Mouse (Mus musculus) limb, embryonic 14.5 days (tissue): ENCODE results near the gene Cdk9. TPM values are rescaled to one million over a fixed set of nuclear protein-coding genes. Genes with fewer than 3 reads are reported as not detected.

ENCODE experiments used
- ATAC-seq: fragments of 200-750 bp; cut with Nextera tagmentation; 2 replicates; pipeline ENCODE4 v1.8.0; 2017; ENCODE audit warnings: low read depth, moderate number of reproducible peaks, moderate TSS enrichment; ENCODE audit not compliant: low FRiP score
- DNase-seq: peaks from one replicate; pipeline ENCODE4 v3.0.0-alpha.2; 2015; ENCODE audit warnings: low spot score
- H3K27ac ChIP-seq: fragments of 300-500 bp; sonication (generic); replicated peaks from 2 replicates; pipeline ENCODE4 v1.5.1; 2014; ENCODE audit warnings: low read depth, mild to moderate bottlenecking, low read length, moderate library complexity, mixed read lengths
- H3K27me3 ChIP-seq: fragments of 300-500 bp; sonication (generic); 2 replicates; pipeline ENCODE4 v1.6.1; 2014; ENCODE audit warnings: low read length, mixed read lengths; ENCODE audit not compliant: control insufficient read depth, insufficient read depth
- H3K36me3 ChIP-seq: fragments of 300-500 bp; sonication (generic); 2 replicates; pipeline ENCODE4 v1.6.1; 2014; ENCODE audit warnings: mild to moderate bottlenecking, low read length, moderate library complexity, mixed read lengths; ENCODE audit not compliant: control insufficient read depth, insufficient read depth
- H3K4me1 ChIP-seq: fragments of 300-500 bp; sonication (generic); 2 replicates; pipeline ENCODE4 v1.6.1; 2014; ENCODE audit warnings: antibody characterized with exemption, low read length, mixed read lengths; ENCODE audit not compliant: control insufficient read depth, insufficient read depth
- H3K4me2 ChIP-seq: fragments of 300-500 bp; sonication (generic); replicated peaks from 2 replicates; pipeline ENCODE4 v1.6.1; 2014; ENCODE audit warnings: low read depth, mild to moderate bottlenecking, low read length, moderate library complexity; ENCODE audit not compliant: severe bottlenecking
- H3K4me3 ChIP-seq: fragments of 300-500 bp; sonication (generic); replicated peaks from 2 replicates; pipeline ENCODE4 v1.5.1; 2014; ENCODE audit warnings: low read length
- H3K9ac ChIP-seq: fragments of 300-500 bp; sonication (generic); 2 replicates; pipeline ENCODE4 v1.6.1; 2014; ENCODE audit warnings: mild to moderate bottlenecking, low read depth, low read length, moderate library complexity; ENCODE audit not compliant: severe bottlenecking
- H3K9me3 ChIP-seq: fragments of 300-500 bp; sonication (generic); 2 replicates; pipeline ENCODE4 v1.6.1; 2016; ENCODE audit warnings: low read length; ENCODE audit not compliant: control insufficient read depth
- POLR2A ChIP-seq: fragments of 200-500 bp; IDR thresholded peaks from 2 replicates; pipeline ENCODE4 v1.8.0; 2012; ENCODE audit warnings: inconsistent platforms, mild to moderate bottlenecking, moderate library complexity, borderline replicate concordance; ENCODE audit not compliant: insufficient read depth, insufficient read length; ENCODE audit errors: extremely low read depth
- WGBS: fragments of 180-500 bp; shearing (Covaris S2); extraction: QIAGEN DNeasy Blood & Tissue Kit; methylation state at CpG from one replicate; pipeline ENCODE4 v1.1.7; 2014; 5-methylcytosine and 5-hydroxymethylcytosine counted together
- polyA plus RNA-seq, 2 experiments: library from polyadenylated mRNA; depleted of rRNA in 1 of 2; stranded (reverse) in 1 of 2; unstranded in 1 of 2; fragments of >200 nt; fragmentation: Nextera tagmentation in 1 of 2; extraction: Ambion mirVana in 1 of 2; gene quantifications; 2 replicates each; pipeline versions ENCODE4 v1.2.1 to v1.2.3; 2012 to 2014

Gene Cdk9
- polyA plus RNA-seq, 2 experiments, result 84.7 to 211 TPM

GRCm38 (mm10) chr2:32700966-32701743 lies 11.7 kb downstream of the Cdk9 start:
- H3K4me1 ChIP-seq, result no peaks in the 10 kb centered on the region
- DNase-seq (no peak), ATAC-seq (no peak)
- H3K36me3 ChIP-seq, result peaks cover 34% of the 10 kb centered on the region
- H3K27me3 ChIP-seq, result no peaks in the 10 kb centered on the region
- no peak for TF ChIP-seq POLR2A
- WGBS, result 83% methylated on average over 14 of the region's 14 CpGs
- no peaks in the 10 kb centered on the region for H3K9me3 ChIP-seq
- H3K9ac ChIP-seq, result no peak overlapping the region
- no peak overlapping the region for H3K4me2 ChIP-seq
- no peak overlapping the region for H3K27ac ChIP-seq
- no peak overlapping the region for H3K4me3 ChIP-seq

GRCm38 (mm10) chr2:32699680-32700079 lies 13.2 kb downstream of the Cdk9 start:
- Histone ChIP-seq H3K27ac (no peak overlapping the region), H3K4me2 (no peak overlapping the region), H3K9me3 (no peaks in the 10 kb centered on the region), H3K27me3 (no peaks in the 10 kb centered on the region), H3K4me3 (no peak overlapping the region), H3K36me3 (peaks cover 19% of the 10 kb centered on the region), H3K4me1 (no peaks in the 10 kb centered on the region), H3K9ac (no peak overlapping the region)
- 80% methylated on average over 6 of the region's 6 CpGs for WGBS
- TF ChIP-seq POLR2A, result no peak
- ATAC-seq (no peak), DNase-seq (no peak)

- peaks cover 11% of the 10 kb centered on the region; the same call in 1 of the 2 replicates for H3K36me3 ChIP-seq
- H3K27me3 ChIP-seq, result no peaks in the 10 kb centered on the region
- H3K9me3 ChIP-seq, result no peaks in the 10 kb centered on the region
- no peak for DNase-seq
- 0 out of 2 replicates have a peak overlapping the region, but pooled peaks have one; percentile 70 for H3K27ac ChIP-seq
- H3K9ac ChIP-seq, result peak overlapping the region; percentile 58
- peaks cover 11% of the 10 kb centered on the region for H3K4me1 ChIP-seq
- ATAC-seq, result no peak
- no peak for TF ChIP-seq POLR2A
- H3K4me2 ChIP-seq, result peak overlapping the region; percentile 81
- peak overlapping the region; percentile 89 for H3K4me3 ChIP-seq
- 86% methylated on average over 12 of the region's 12 CpGs for WGBS
These were observed 18.2 kb downstream of the Cdk9 start for GRCm38 (mm10) chr2:32694691-32695090.

- Histone ChIP-seq H3K4me3 (peak overlapping the region; percentile 89), H3K4me2 (peak overlapping the region; percentile 81), H3K9me3 (no peaks in the 10 kb centered on the region), H3K27me3 (no peaks in the 10 kb centered on the region), H3K27ac (peak overlapping the region; percentile 88), H3K9ac (peak overlapping the region; percentile 88), H3K36me3 (peaks cover 11% of the 10 kb centered on the region; the same call in 1 of the 2 replicates), H3K4me1 (peaks cover 11% of the 10 kb centered on the region)
- peak; percentile 99 for ATAC-seq
- WGBS, result under 1% methylated on average over 45 of the region's 51 CpGs
- TF ChIP-seq POLR2A, result 0 out of 2 replicates have a peak, but pooled peaks have one; percentile 48
- peak; percentile 99 for DNase-seq
These were observed 19.0 kb downstream of the Cdk9 start for GRCm38 (mm10) chr2:32693823-32694411.

- peaks cover 13% of the 10 kb centered on the region for H3K36me3 ChIP-seq
- ATAC-seq (no peak), DNase-seq (no peak)
- H3K9me3 ChIP-seq, result no peaks in the 10 kb centered on the region
- WGBS, result 16% methylated on average over 7 of the region's 7 CpGs
- H3K4me1 ChIP-seq, result peaks cover 11% of the 10 kb centered on the region
- H3K4me2 ChIP-seq, result peak overlapping the region; percentile 81
- no peak for TF ChIP-seq POLR2A
- peak overlapping the region; percentile 89 for H3K4me3 ChIP-seq
- H3K9ac ChIP-seq, result peak overlapping the region; percentile 88
- H3K27ac ChIP-seq, result no peak overlapping the region
- H3K27me3 ChIP-seq, result no peaks in the 10 kb centered on the region
These were observed 19.6 kb downstream of the Cdk9 start for GRCm38 (mm10) chr2:32693282-32693681.
